Mouse (Mus musculus): ENCODE measurements around the gene Mlf2. TPM values are rescaled to one million over a fixed set of nuclear protein-coding genes. Genes with fewer than 3 reads are reported as not detected.

Gene Mlf2
- polyA plus RNA-seq, 1 experiment from 2014 or later: 357 TPM

DNA sequence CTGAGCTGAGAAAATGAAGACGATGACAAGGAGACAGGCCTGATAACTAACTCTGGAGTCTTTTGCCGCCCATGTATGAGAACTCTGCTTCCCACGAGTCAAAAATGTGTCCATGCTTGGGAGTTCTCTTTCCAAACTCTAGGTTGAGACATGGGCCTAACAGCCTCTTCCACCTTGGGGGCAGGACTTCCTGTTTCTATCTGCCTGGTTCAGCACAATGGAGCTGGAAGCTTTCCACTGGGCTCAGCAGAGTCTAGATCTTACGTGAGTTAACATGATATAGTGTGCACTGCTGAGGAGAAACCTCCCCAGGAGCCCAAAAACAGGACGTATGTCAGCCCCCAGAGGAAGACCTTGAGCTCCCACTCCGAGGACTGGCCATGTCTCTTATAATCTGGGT is 18.0 kb upstream of the Mlf2 start:
- Histone ChIP-seq H3K4me2 (no peak overlapping the region), H3K9me3 (replicated peaks) (no peaks in the 10 kb centered on the region), H3K36me3 (peaks cover 21% of the 10 kb centered on the region), H3K4me3 (no peak overlapping the region), H3K9ac (no peak overlapping the region), H3K27ac (ENCODE audit: poor library complexity, severe bottlenecking) (no peak overlapping the region), H3K4me1 (replicated peaks) (peaks cover 52% of the 10 kb centered on the region), H3K27me3 (replicated peaks) (peaks cover 21% of the 10 kb centered on the region)
- ATAC-seq (ENCODE audit: insufficient number of reproducible peaks, low FRiP score): no peak
- WGBS: 59% methylated on average over 6 of the region's 6 CpGs

DNA sequence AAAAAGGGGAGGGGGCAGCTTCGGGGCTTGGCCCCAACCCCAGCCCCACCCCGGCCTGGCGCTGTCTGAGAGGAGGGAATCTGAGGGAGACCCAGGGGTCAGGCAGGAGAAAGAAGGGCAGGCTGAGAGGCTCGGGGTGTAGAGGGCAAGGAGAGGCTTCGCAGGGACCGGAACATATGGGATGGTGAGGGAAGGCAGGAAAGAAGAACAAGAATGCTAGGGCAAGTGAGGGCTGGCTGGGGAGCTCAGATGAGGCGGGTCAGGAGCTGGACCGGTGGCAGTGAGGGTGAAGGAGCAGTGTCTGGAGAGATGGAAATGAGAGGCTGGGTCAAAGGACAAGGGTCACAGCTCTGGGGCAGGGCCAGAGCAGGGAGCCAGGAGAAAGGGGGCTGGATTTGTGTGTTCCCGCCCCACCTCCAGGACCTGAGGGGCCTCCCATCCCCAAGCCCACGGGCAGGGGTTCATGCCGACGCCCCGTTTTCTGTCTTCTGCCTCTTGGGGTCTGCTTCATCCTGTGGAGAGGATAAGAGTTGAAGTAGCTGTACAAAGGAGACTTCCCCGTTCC is 17.4 kb upstream of the Mlf2 start:
- Histone ChIP-seq H3K27ac (ENCODE audit: poor library complexity, severe bottlenecking) (0 out of 2 replicates have a peak overlapping the region, but pooled peaks have one; percentile 0), H3K27me3 (replicated peaks) (peaks cover 16% of the 10 kb centered on the region), H3K9me3 (replicated peaks) (no peaks in the 10 kb centered on the region), H3K4me2 (no peak overlapping the region), H3K9ac (peak overlapping the region; percentile 26; the same call in 1 of the 2 replicates), H3K4me1 (replicated peaks) (peaks cover 58% of the 10 kb centered on the region), H3K4me3 (no peak overlapping the region), H3K36me3 (peaks cover 21% of the 10 kb centered on the region)
- 79% methylated on average over 14 of the region's 14 CpGs for WGBS
- no peak for ATAC-seq (ENCODE audit: insufficient number of reproducible peaks, low FRiP score)

DNA sequence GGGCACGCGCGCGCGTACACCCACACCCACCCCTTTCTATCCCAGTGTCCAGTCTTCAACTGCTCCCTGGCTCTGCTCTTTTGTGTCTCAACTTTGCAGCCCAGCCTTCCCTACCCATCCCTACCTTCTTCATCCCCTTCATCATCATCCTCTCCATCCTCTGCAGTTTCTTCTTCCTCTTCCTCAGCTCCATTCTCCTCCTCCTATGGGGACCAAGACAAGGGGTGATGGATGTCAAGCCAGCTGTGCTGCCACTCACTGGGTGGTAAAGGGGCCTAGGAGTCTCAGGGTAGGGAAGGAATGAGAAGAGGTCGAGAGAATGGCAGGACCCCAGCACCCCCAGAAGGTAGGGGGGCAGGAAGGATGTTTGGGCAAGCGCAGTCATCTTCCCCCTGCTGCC is 16.7 kb upstream of the Mlf2 start:
- Histone ChIP-seq H3K4me2 (0 out of 2 replicates have a peak overlapping the region, but pooled peaks have one; percentile 96), H3K4me1 (replicated peaks) (peaks cover 65% of the 10 kb centered on the region), H3K9me3 (replicated peaks) (no peaks in the 10 kb centered on the region), H3K4me3 (no peak overlapping the region), H3K27ac (ENCODE audit: poor library complexity, severe bottlenecking) (no peak overlapping the region), H3K36me3 (peaks cover 21% of the 10 kb centered on the region), H3K9ac (peak overlapping the region; percentile 26; the same call in 1 of the 2 replicates), H3K27me3 (replicated peaks) (peaks cover 16% of the 10 kb centered on the region)
- no peak for ATAC-seq (ENCODE audit: insufficient number of reproducible peaks, low FRiP score)
- 86% methylated on average over 7 of the region's 7 CpGs for WGBS

DNA sequence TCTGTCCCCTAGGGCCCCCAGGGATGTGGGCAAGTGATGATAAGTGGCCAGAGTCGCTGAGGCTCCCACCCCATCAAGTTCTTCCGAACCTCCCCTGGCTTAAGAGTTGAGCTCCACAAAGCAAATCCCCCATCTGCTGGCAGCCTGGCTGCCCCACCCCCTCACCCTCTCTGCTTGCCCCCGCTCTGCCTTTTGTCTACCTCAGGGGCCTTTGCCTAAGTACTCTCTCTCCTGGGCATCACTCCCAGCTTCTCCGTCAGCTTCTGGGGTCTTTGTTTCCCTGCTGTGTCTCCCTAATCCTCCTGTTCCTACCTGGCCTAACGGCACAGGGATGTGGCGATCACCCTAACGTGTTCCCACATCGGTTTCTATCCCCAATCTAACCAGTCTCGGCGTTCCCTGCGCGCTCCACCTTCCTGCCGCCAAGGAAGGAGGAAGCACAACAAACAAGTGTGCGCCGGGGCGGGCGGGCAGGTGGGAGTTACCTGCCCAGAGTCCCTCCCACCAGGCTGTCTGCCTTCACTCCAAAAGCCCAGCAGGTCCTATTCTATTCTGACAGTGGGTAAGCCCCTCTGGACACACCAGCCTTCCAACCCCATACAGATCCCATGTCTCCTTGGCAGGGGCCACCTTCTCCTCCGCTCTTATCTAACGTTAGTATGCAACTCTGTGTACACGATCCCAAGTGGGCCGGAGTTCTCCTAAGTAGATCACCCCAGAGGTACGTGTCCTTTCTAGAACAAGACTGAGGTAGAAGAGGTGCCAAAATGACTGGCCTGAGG is 15.8 kb upstream of the Mlf2 start:
- Histone ChIP-seq H3K36me3 (peaks cover 21% of the 10 kb centered on the region), H3K27ac (ENCODE audit: poor library complexity, severe bottlenecking) (no peak overlapping the region), H3K4me2 (peak overlapping the region; percentile 96), H3K27me3 (replicated peaks) (peaks cover 7% of the 10 kb centered on the region; the same call in 1 of the 2 replicates), H3K4me3 (peak overlapping the region; percentile 94), H3K4me1 (replicated peaks) (peaks cover 60% of the 10 kb centered on the region), H3K9me3 (replicated peaks) (no peaks in the 10 kb centered on the region), H3K9ac (peak overlapping the region; percentile 100)
- 22% methylated on average over 22 of the region's 22 CpGs for WGBS
- no peak for ATAC-seq (ENCODE audit: insufficient number of reproducible peaks, low FRiP score)

DNA sequence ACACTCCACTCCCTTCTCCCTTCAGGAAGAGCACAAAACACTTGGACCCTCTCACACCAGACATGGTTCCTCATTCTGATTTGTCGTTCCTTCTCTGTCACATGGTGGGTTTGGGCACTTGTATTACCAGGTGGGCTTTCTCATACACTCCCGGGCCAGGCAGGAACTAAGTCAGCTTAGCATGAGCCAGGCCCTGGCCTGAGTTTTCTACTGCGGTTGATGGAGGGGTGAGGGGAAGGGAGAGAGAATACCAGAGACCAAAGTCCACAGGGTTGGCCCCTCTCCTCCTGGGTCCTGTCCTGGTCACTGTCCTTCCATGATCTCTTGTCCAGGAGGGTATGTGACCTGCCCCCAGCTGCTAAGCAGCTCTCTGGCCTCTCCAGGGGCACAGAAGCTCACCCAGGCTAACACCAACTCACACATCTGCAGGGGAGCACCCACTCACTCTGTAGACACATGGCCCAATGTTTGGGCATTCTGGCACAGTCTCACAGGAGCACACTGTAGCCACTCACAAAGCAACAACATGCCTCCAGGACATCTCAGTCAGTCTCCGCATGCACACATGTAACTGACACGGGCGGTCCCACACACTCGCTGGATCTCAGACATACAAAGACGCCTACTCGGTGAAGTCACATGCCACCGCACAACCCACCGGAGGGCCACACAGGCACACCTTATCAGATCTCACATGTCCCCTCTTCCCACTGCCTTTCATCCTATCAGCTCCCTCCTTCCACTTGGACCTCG is 15.1 kb upstream of the Mlf2 start:
- peak overlapping the region; percentile 100; the same call in 1 of the 2 replicates for H3K27ac ChIP-seq (ENCODE audit: poor library complexity, severe bottlenecking)
- no peak for ATAC-seq (ENCODE audit: insufficient number of reproducible peaks, low FRiP score)
- peaks cover 21% of the 10 kb centered on the region for H3K36me3 ChIP-seq
- peak overlapping the region; percentile 96 for H3K4me2 ChIP-seq
- H3K9me3 ChIP-seq (replicated peaks): no peaks in the 10 kb centered on the region
- peak overlapping the region; percentile 100 for H3K9ac ChIP-seq
- H3K4me3 ChIP-seq: peak overlapping the region; percentile 94
- 8% methylated on average over 12 of the region's 12 CpGs for WGBS
- 0 out of 2 replicates have a peak, but pooled peaks cover 2% of the 10 kb centered on the region for H3K27me3 ChIP-seq (replicated peaks)
- peaks cover 61% of the 10 kb centered on the region for H3K4me1 ChIP-seq (replicated peaks)

DNA sequence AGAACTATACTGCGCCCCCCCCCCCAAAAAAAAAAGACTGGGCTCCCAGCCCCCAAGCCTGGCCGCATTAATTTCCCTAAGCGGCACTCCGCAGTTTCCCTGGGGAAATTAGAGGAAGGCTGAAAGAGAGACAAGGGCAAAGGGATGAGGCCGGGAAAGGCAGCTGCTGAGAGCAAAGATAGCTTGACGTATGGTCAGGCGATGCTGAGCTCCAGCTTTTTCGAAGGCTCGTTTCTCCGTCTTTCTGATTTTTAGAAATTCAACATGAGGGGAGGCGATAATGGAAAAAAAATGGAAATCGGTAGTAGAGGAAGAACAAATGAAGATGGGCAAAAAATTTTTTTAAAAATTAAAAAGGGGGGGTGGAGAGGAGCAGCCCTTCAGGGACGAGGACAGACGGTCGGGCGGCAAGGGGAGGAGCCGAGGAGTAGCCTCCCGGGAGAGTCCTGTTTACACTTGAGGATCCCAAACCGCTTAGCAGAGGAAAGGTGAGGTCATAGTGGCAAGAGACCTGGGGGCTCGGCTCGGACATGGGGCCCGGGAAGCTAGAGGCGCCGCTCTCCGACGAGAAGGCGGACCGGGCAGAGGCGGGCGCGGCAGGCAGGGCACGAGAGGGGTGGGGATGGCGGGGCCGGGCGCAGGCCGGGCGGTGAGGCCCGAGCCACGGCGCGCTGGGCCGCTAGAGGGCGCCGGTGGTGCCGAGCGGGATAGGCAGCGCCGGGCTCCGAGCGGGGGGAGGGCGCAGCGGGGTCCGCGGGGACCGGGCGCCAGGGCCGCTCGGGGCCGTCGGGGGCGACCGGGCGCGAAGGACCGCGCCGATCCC is 14.3 kb upstream of the Mlf2 start:
- H3K27ac ChIP-seq (ENCODE audit: poor library complexity, severe bottlenecking): peak overlapping the region; percentile 100
- ATAC-seq (ENCODE audit: insufficient number of reproducible peaks, low FRiP score): peak; percentile 75
- WGBS: 1% methylated on average over 66 of the region's 67 CpGs
- peaks cover 21% of the 10 kb centered on the region for H3K36me3 ChIP-seq
- H3K9me3 ChIP-seq (replicated peaks): no peaks in the 10 kb centered on the region
- peaks cover 58% of the 10 kb centered on the region for H3K4me1 ChIP-seq (replicated peaks)
- H3K4me3 ChIP-seq: peak overlapping the region; percentile 94
- peak overlapping the region; percentile 96 for H3K4me2 ChIP-seq
- peak overlapping the region; percentile 100 for H3K9ac ChIP-seq
- H3K27me3 ChIP-seq (replicated peaks): no peaks in the 10 kb centered on the region

DNA sequence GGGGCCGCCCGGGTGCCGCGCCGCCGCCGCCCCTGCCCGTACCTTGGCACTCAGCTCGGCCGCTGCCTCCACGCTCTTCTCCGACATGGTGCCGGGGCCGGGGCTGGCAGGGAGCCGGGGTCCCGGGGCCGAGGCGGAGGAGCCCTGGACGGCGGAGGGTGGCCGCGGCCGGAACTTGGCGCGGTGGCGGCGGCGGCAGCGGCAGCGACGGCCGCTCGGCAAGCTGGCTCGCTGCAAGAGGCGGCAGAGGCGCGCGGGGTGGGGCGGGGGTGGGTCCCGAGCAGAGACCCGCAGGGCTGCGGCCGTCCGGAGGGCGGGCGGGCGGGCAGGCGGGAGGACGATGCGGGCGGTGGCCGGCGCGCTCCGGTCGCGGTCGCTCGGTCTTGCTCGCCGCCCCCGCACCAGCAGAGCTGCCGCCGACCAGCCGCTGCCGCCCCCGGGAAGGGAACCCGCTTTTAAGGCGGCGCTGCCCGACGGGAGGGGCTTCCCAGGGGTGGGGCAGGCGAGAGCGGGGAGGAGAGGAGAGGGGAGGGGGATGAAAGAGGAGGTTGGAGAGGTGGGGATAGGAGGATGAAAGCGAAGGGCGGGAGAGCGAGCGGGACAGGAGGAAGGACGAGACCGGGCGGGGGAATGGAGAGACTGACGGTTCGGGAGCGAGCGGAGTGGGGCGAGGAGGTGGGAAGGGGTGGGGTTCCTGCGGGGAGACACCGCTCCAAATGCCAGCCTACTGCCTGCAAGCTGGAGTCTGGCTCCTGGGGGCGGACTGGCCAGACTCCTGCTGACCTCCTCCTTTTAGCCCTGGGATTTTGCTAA is 13.5 kb upstream of the Mlf2 start:
- peaks cover 21% of the 10 kb centered on the region for H3K36me3 ChIP-seq
- no peaks in the 10 kb centered on the region for H3K27me3 ChIP-seq (replicated peaks)
- H3K9me3 ChIP-seq (replicated peaks): no peaks in the 10 kb centered on the region
- peak overlapping the region; percentile 100 for H3K27ac ChIP-seq (ENCODE audit: poor library complexity, severe bottlenecking)
- peak overlapping the region; percentile 96 for H3K4me2 ChIP-seq
- peak; percentile 77 for ATAC-seq (ENCODE audit: insufficient number of reproducible peaks, low FRiP score)
- H3K4me1 ChIP-seq (replicated peaks): peaks cover 58% of the 10 kb centered on the region
- peak overlapping the region; percentile 94 for H3K4me3 ChIP-seq
- peak overlapping the region; percentile 100 for H3K9ac ChIP-seq
- under 1% methylated on average over 68 of the region's 89 CpGs for WGBS

DNA sequence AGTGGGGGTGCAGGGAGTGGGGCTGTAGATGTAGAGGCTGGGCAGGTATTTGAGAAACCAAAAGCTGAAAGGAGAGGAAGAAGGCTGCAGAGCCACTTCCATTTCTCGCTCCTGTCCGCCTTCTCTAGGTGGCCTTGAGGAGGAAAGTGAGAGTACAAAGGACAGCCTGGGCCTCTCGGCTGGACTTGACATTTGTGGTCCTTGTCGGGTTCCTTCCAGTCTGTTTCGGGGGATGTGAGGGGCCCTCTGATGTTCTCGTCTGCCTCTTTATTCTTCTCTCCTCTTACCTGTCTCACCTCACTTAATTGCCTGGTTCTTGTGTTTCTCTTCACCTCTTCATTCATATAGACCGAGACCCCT is 12.9 kb upstream of the Mlf2 start:
- H3K9me3 ChIP-seq (replicated peaks): no peaks in the 10 kb centered on the region
- peak overlapping the region; percentile 94 for H3K4me3 ChIP-seq
- no peaks in the 10 kb centered on the region for H3K27me3 ChIP-seq (replicated peaks)
- ATAC-seq (ENCODE audit: insufficient number of reproducible peaks, low FRiP score): no peak
- WGBS: 20% methylated on average over 7 of the region's 7 CpGs
- peaks cover 15% of the 10 kb centered on the region for H3K36me3 ChIP-seq
- H3K9ac ChIP-seq: peak overlapping the region; percentile 100
- peak overlapping the region; percentile 100 for H3K27ac ChIP-seq (ENCODE audit: poor library complexity, severe bottlenecking)
- peak overlapping the region; percentile 96 for H3K4me2 ChIP-seq
- H3K4me1 ChIP-seq (replicated peaks): peaks cover 58% of the 10 kb centered on the region

DNA sequence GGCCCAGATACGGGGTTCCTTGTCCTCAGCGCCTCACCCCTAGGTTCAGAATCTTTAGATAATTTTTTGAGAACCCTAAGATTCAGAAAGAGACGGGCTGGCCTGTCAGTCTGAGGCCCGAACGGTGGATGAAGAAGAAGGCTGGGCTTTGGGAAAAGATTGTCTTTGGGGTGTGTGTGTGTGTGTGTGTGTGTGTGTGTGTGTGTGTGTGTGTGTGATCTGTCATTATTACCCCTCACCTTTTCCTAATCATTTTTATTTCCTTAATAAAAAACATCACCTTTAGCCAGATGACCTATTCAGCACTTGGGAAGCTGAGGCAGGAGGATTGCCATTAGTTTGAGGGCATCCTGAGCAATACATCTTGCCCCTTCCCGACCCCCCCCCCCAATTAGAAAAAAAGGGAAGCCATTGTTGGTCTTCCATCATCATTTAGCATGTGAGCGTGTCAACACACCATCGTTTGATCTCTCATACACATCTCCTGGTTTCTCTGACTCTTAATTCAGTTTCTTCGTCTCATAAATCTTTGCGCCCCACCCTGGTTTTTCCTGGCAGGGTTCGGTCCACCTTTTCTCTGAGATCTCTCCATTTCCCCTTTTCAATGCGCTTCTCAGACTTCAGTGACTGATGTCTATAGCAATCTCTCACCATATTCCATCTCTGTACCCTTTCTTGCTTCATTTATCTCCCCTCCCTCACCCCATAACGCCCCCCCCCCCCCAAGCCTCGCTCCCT is 12.1 kb upstream of the Mlf2 start:
- Histone ChIP-seq H3K27me3 (replicated peaks) (no peaks in the 10 kb centered on the region), H3K36me3 (peaks cover 8% of the 10 kb centered on the region), H3K9ac (0 out of 2 replicates have a peak overlapping the region, but pooled peaks have one; percentile 39), H3K9me3 (replicated peaks) (no peaks in the 10 kb centered on the region), H3K4me3 (peak overlapping the region; percentile 94), H3K27ac (ENCODE audit: poor library complexity, severe bottlenecking) (peak overlapping the region; percentile 100), H3K4me2 (peak overlapping the region; percentile 96), H3K4me1 (replicated peaks) (peaks cover 52% of the 10 kb centered on the region)
- ATAC-seq (ENCODE audit: insufficient number of reproducible peaks, low FRiP score): no peak
- WGBS: 19% methylated on average over 13 of the region's 14 CpGs

Measured in heart, embryonic 12.5 days (tissue).